Mouse (Mus musculus) embryonic facial prominence, embryonic 13.5 days (tissue): ENCODE data around the gene Tmem259. TPM values are rescaled to one million over a fixed set of nuclear protein-coding genes. Genes with fewer than 3 reads are reported as not detected.

Source experiments
- ATAC-seq: fragments of 200-750 bp; cut with Nextera tagmentation; 2 replicates; pipeline ENCODE4 v1.8.0; 2017; ENCODE audit warnings: low read depth; ENCODE audit not compliant: insufficient number of reproducible peaks, insufficient read depth, low FRiP score, low TSS enrichment
- H3K27ac ChIP-seq: fragments of 300-500 bp; sonication (generic); 2 replicates; pipeline ENCODE4 v1.5.1; 2015; ENCODE audit warnings: moderate library complexity, mild to moderate bottlenecking, inconsistent platforms
- H3K27me3 ChIP-seq: fragments of 300-500 bp; sonication (generic); 2 replicates; pipeline ENCODE4 v1.6.1; 2015; ENCODE audit warnings: mild to moderate bottlenecking, inconsistent platforms
- H3K36me3 ChIP-seq: fragments of 300-500 bp; sonication (generic); 2 replicates; pipeline ENCODE4 v1.6.1; 2015; ENCODE audit warnings: mild to moderate bottlenecking, inconsistent platforms
- H3K4me1 ChIP-seq: fragments of 300-500 bp; sonication (generic); 2 replicates; pipeline ENCODE4 v1.6.1; 2015; ENCODE audit warnings: inconsistent platforms
- H3K4me2 ChIP-seq: fragments of 300-500 bp; sonication (generic); 2 replicates; pipeline ENCODE4 v1.6.1; 2015; ENCODE audit warnings: moderate library complexity, mild to moderate bottlenecking, inconsistent platforms
- H3K4me3 ChIP-seq: fragments of 300-500 bp; sonication (generic); 2 replicates; pipeline ENCODE4 v1.5.1; 2015; ENCODE audit warnings: mild to moderate bottlenecking, inconsistent platforms
- H3K9ac ChIP-seq: fragments of 300-500 bp; sonication (generic); 2 replicates; pipeline ENCODE4 v1.6.1; 2015; ENCODE audit warnings: mild to moderate bottlenecking, inconsistent platforms
- H3K9me3 ChIP-seq: fragments of 300-500 bp; sonication (generic); 2 replicates; pipeline ENCODE4 v1.6.1; 2016; ENCODE audit warnings: inconsistent platforms
- WGBS: fragments of 180-500 bp; shearing (Covaris S2); methylation state at CpG from one replicate; pipeline ENCODE4 v1.1.7; 2015; ENCODE audit warnings: mixed read lengths; 5-methylcytosine and 5-hydroxymethylcytosine counted together
- polyA plus RNA-seq: library from polyadenylated mRNA; unstranded; fragments of >200 nt; fragmentation: Nextera tagmentation; extraction: Ambion mirVana; gene quantifications from 2 replicates; pipeline ENCODE4 v1.2.1, GENCODE M21; 2015

Tmem259 gene
- polyA plus RNA-seq, 1 experiment from 2014 or later = 15.4 TPM

DNA sequence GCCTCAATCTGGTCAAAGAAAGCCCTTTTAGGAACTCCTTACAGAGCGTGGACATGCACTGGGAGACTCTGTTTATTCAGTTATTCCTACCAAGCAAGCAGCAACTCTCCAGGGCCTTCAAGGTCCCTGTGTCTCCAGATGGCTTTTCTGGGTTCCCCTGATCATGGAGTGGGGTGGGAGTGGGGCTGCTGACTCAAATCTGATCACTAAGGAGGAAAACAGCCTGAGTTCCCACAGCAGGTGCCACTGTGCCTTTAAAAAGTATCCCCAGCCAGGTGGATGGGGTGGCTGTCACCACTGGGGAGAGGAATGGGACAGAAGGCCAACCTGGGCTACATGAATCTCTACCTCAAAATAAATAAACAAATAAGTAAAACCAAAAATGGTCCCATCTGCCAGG is 41.1 kb downstream of the Tmem259 start:
- Histone ChIP-seq H3K36me3 (peaks cover 55% of the 10 kb centered on the region), H3K4me3 (no peak overlapping the region), H3K4me1 (peaks cover 53% of the 10 kb centered on the region), H3K4me2 (no peak overlapping the region), H3K9me3 (no peaks in the 10 kb centered on the region), H3K27me3 (no peaks in the 10 kb centered on the region), H3K9ac (no peak overlapping the region), H3K27ac (peak overlapping the region; percentile 33; the same call in 1 of the 2 replicates)
- WGBS = 84% methylated on average over 1 of the region's 1 CpGs
- ATAC-seq = no peak

DNA sequence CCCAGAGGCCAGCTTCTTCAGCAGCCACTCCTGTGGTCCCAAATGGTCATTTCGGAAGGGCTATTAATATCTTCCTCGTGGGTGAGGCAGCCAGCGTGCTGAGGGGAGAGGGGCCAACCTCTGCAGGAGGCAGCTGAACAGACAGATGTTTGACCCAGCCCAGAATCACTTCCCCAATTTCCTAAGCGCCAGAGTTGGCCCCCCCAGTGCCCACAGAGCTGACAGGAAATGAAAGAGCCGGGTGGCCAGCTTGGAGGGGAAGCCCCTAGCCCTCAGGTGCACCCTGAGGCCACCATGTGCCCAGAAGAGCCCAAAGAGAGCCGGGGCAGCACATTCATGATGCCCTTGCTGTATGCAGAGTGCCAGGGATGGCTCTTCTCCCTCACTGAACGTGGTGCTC is 43.4 kb downstream of the Tmem259 start:
- no peaks in the 10 kb centered on the region for H3K27me3 ChIP-seq
- H3K4me2 ChIP-seq = no peak overlapping the region
- peaks cover 47% of the 10 kb centered on the region for H3K36me3 ChIP-seq
- H3K4me3 ChIP-seq = no peak overlapping the region
- H3K9me3 ChIP-seq = no peaks in the 10 kb centered on the region
- no peak overlapping the region for H3K9ac ChIP-seq
- H3K4me1 ChIP-seq = peaks cover 58% of the 10 kb centered on the region
- WGBS = 67% methylated on average over 7 of the region's 7 CpGs
- ATAC-seq = no peak
- H3K27ac ChIP-seq = no peak overlapping the region

DNA sequence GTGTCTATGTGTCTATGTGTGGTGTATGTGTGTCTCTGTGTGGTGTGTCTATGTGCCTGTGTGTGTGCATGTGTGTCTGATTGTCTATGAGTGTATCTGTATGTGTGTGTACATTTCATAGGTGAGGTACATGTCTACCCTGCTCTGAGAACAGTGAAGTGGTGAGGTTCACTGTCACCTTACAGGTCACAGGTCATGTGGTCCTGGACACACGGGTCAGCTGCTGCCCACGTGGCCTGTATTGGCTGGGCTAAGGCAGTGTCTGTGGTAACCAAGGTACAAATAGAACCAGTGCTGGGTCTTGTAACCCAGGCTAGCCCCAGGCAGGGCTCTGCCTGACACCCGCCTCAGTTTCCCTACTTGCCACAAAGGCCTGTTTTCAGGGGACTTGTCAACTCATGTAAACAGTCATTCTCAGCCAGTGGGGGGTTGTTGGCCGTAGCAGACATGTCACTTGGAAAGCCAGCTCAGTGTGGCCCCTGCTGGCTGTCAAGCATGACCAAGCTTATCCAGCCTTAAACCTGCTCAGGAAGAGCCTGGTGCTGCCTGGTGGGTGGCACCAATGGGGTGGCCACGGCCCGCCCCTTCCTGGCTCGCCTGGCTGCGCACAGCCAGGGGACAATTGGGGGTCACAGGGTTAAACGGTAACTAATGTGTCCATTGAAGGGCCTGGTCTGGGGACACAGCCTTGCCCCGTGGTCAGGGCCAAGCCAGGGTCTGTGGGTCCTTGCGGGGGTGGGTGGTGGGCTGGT is 46.2 kb downstream of the Tmem259 start:
- no peaks in the 10 kb centered on the region for H3K9me3 ChIP-seq
- no peak for ATAC-seq
- peaks cover 53% of the 10 kb centered on the region for H3K4me1 ChIP-seq
- peak overlapping the region; percentile 27; the same call in 1 of the 2 replicates for H3K9ac ChIP-seq
- no peaks in the 10 kb centered on the region for H3K27me3 ChIP-seq
- no peak overlapping the region for H3K27ac ChIP-seq
- peaks cover 65% of the 10 kb centered on the region for H3K36me3 ChIP-seq
- no peak overlapping the region for H3K4me2 ChIP-seq
- WGBS = 51% methylated on average over 11 of the region's 11 CpGs
- no peak overlapping the region for H3K4me3 ChIP-seq

DNA sequence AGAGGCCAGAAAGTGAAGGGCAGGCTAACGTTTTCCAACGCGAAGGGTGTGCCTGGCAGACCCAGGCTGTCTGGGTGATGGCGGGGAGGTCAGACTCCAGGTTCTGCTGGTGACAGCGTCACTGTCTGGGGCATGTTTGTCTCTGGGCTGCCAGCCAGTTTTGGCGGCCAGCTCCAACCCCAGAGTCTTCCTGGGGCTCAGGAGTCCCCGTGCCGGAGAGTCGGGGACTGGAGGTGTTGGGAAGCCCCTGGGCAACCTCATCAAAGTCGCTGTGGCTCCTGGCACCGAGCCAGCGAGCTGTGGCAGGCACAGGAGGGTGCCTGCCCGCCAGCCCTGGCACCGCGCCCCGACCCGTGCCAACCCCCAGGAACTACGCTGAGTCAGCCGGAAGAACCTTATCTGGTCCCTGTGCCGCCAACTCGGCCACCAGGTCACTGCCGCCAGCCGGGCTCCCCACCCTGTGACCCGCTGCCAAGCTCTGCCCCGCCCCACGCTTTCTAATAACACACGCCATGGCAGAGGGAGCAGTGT is 47.2 kb downstream of the Tmem259 start:
- ATAC-seq = no peak
- H3K9ac ChIP-seq = 0 out of 2 replicates have a peak overlapping the region, but pooled peaks have one; percentile 27
- peak overlapping the region; percentile 1; the same call in 1 of the 2 replicates for H3K4me2 ChIP-seq
- no peaks in the 10 kb centered on the region for H3K9me3 ChIP-seq
- H3K36me3 ChIP-seq = peaks cover 70% of the 10 kb centered on the region
- peaks cover 61% of the 10 kb centered on the region for H3K4me1 ChIP-seq
- H3K27me3 ChIP-seq = no peaks in the 10 kb centered on the region
- 68% methylated on average over 27 of the region's 27 CpGs for WGBS
- H3K4me3 ChIP-seq = no peak overlapping the region
- peak overlapping the region; percentile 35 for H3K27ac ChIP-seq

DNA sequence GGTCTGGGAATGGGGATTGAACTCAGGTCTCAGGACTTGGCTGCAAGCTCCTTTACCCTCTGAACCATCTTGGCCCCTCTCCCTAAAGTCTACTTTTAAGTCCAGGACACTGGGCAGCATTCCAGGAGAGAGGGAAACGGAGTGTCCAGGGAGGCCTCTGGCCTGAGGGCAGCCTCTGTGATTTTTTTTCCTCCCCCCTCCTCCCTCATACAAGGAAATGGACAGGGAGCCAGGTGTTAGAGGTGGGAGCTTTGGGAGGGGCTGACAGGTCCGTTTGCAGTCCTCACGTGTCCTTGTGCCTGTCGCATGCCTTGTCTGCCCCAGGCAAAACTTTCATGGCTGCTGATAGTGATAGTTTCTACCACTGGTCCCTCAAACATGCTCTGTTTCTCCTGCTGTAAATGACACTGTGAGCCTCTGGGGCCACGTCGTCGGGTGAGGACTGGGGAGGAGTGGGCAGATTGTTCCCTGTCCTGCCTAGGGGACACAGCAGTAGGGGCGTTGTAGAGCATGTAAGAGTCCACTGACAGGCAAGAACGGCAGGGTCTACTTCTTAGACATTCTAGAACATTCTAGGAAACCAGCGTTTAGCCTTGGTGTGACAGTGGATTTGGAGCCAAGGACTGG is 47.7 kb downstream of the Tmem259 start:
- peak overlapping the region; percentile 1; the same call in 1 of the 2 replicates for H3K4me2 ChIP-seq
- no peak for ATAC-seq
- no peaks in the 10 kb centered on the region for H3K9me3 ChIP-seq
- peaks cover 70% of the 10 kb centered on the region for H3K36me3 ChIP-seq
- H3K4me3 ChIP-seq = no peak overlapping the region
- peaks cover 65% of the 10 kb centered on the region for H3K4me1 ChIP-seq
- no peaks in the 10 kb centered on the region for H3K27me3 ChIP-seq
- WGBS = 56% methylated on average over 10 of the region's 10 CpGs
- H3K27ac ChIP-seq = peak overlapping the region; percentile 35
- H3K9ac ChIP-seq = 0 out of 2 replicates have a peak overlapping the region, but pooled peaks have one; percentile 21

DNA sequence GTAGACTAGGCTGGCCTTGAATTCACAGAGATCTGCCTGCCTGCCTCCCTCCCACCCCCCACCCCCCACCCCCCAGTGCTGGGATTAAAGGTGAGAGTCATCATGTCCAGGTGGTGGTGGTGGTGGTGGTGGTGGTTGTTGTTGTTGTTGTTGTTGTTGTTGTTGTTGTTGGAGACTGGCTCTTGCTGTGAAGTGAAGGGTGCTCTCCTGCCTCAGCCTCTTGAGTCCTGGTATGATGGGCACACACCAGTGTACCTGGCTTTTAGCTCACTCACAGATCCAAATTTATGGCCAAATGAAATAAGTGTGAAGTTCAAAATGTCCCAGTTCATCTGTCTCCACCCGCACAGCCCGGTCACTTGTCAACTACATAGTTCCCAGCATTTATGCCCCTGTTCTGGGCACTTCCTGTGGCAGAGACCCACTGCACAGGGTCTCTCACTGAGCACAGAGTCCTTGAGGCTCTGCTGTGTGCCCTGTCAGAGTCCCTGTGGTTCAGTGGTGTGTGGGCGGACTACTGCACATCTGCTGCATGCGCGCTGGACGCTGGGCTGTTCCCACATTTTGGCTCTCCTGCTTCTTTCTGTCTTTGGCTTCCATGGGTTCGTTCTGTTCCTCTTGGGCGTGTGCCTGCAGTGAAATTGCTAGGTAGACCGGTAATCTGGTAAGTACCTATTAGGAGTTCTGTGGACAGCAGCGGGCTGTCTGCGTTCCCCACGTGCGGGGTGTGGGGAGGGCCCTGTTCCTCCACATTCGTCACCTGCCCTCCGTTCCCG is 49.1 kb downstream of the Tmem259 start:
- ATAC-seq = no peak
- Histone ChIP-seq H3K9me3 (no peaks in the 10 kb centered on the region), H3K4me1 (peaks cover 66% of the 10 kb centered on the region), H3K27ac (peak overlapping the region; percentile 49; the same call in 1 of the 2 replicates), H3K9ac (no peak overlapping the region), H3K4me2 (no peak overlapping the region), H3K36me3 (peaks cover 65% of the 10 kb centered on the region), H3K4me3 (no peak overlapping the region), H3K27me3 (no peaks in the 10 kb centered on the region)
- 84% methylated on average over 16 of the region's 16 CpGs for WGBS

DNA sequence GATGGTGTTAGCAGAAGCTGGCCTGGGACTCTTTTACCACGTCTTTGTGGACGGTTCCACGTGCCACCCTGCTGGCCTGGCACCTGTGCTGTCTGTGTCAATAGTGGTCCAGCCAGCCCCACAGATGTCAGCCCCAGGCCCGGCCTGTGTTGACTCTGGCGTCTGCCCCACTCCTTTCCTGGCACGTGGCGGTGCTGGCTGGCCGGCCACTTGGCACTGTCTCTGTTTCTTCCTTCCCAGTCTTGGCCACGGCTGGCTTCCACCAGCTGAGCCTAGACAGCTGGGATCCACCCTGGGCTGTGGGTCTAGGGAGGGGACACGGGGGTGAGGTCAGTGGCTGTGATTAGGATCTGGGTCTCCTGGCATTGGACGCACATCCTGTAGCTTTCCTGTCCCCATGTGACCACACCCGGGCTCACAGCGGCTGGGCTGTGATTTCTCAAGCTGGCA is 49.8 kb downstream of the Tmem259 start:
- H3K4me2 ChIP-seq = no peak overlapping the region
- no peaks in the 10 kb centered on the region for H3K9me3 ChIP-seq
- ATAC-seq = no peak
- peak overlapping the region; percentile 49 for H3K27ac ChIP-seq
- H3K4me3 ChIP-seq = no peak overlapping the region
- H3K9ac ChIP-seq = no peak overlapping the region
- H3K4me1 ChIP-seq = peaks cover 73% of the 10 kb centered on the region
- 65% methylated on average over 13 of the region's 13 CpGs for WGBS
- H3K36me3 ChIP-seq = peaks cover 58% of the 10 kb centered on the region
- no peaks in the 10 kb centered on the region for H3K27me3 ChIP-seq

DNA sequence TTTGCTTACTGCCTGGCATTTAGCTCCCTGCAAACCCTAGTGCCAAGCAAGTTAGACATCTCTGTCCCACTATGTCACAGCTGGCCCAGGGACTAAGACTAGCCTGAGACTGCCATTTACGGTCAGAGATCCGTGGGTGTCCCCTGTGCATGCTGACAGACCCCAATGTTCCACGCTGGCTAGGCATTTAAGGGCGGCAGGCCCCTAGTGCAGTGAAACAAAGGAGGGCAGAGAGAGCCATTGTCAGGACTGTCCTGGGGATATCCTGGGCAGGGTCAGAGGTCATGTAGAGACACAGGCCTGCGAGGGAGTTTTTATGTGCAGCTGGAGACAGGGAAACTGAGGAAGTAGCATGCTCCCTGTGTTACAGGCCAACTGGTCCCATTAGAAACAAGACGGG is 50.3 kb downstream of the Tmem259 start:
- Histone ChIP-seq H3K4me3 (no peak overlapping the region), H3K4me1 (peaks cover 74% of the 10 kb centered on the region), H3K27me3 (no peaks in the 10 kb centered on the region), H3K9me3 (no peaks in the 10 kb centered on the region), H3K27ac (peak overlapping the region; percentile 49), H3K36me3 (peaks cover 58% of the 10 kb centered on the region), H3K4me2 (no peak overlapping the region), H3K9ac (no peak overlapping the region; the same call in 1 of the 2 replicates)
- ATAC-seq = no peak
- WGBS = 59% methylated on average over 6 of the region's 6 CpGs

DNA sequence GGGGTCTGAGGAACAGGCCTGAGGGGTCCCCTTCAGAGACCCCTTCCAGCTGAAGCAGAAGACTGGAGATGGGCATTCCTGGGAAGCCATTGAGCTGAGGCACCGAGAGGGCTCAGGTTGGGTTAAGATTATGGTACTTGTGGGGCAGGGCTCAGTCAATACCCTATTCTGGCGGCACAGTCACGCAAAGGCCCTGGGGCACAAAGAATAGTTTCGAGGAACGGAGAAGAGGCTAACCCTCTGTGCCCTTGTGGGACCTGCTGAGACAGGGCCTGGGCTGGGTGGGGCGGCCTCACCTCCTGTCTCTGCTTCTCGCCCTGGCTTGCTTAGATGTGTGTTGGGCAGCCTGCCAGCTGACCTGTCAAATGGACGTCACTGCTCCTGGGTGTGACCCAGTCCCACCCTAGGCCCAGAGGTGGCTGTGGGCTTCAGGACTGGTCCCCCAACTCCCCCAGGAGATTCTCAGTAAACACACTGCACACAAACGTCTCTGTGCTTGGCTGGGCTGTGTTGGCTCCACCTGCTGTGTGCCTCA is 50.9 kb downstream of the Tmem259 start:
- ATAC-seq = no peak
- Histone ChIP-seq H3K36me3 (peaks cover 58% of the 10 kb centered on the region), H3K4me1 (peaks cover 75% of the 10 kb centered on the region), H3K27me3 (no peaks in the 10 kb centered on the region), H3K4me2 (0 out of 2 replicates have a peak overlapping the region, but pooled peaks have one; percentile 18), H3K27ac (peak overlapping the region; percentile 62; the same call in 1 of the 2 replicates), H3K9me3 (no peaks in the 10 kb centered on the region), H3K4me3 (no peak overlapping the region), H3K9ac (peak overlapping the region; percentile 58; the same call in 1 of the 2 replicates)
- WGBS = 44% methylated on average over 9 of the region's 9 CpGs

DNA sequence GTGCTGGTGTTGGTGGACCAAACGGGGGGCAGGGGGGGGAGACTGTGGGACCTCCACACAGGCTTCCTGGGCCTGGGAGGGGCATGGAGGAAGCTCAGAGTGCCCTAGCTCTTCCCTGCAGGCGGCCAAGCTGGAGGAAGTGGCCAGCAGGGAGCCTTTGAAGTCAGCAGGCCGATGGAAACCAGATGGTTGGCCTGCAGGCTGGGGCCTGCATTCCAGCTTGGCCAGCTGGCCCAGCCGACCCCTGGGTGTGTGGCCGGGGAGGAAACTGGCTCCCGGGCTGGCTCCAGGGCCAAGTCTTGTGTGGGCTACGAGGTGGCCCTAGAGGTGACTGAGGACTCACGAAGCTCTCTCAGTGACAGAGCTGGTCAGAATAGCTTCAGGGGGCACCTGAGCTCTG is 51.4 kb downstream of the Tmem259 start:
- H3K4me2 ChIP-seq = 0 out of 2 replicates have a peak overlapping the region, but pooled peaks have one; percentile 18
- no peaks in the 10 kb centered on the region for H3K9me3 ChIP-seq
- H3K27me3 ChIP-seq = no peaks in the 10 kb centered on the region
- H3K27ac ChIP-seq = peak overlapping the region; percentile 62
- no peak for ATAC-seq
- H3K36me3 ChIP-seq = peaks cover 53% of the 10 kb centered on the region
- H3K9ac ChIP-seq = peak overlapping the region; percentile 58; the same call in 1 of the 2 replicates
- no peak overlapping the region for H3K4me3 ChIP-seq
- peaks cover 70% of the 10 kb centered on the region for H3K4me1 ChIP-seq
- 25% methylated on average over 8 of the region's 8 CpGs for WGBS

DNA sequence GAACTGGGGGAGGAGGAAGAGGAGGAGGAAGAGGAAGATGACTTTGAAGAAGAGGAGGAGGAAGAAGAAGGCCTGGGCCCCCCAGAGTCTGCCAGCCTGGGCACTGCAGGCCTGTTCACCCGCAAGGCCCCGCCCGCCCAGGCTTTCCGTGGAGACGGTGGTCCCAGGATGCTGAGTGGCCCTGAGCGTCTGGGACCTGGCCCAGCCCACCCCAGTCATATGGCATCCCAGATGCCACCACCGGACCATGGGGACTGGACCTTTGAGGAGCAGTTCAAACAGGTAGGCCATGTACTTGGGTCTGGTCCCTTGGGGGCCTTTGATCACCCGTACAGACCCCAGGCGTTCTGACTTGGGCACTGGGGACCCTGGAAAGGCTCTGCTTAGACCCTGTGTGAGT is 52.3 kb downstream of the Tmem259 start:
- H3K36me3 ChIP-seq = peaks cover 46% of the 10 kb centered on the region
- no peak overlapping the region for H3K4me3 ChIP-seq
- no peak for ATAC-seq
- H3K9ac ChIP-seq = peak overlapping the region; percentile 58; the same call in 1 of the 2 replicates
- peaks cover 63% of the 10 kb centered on the region for H3K4me1 ChIP-seq
- 82% methylated on average over 9 of the region's 9 CpGs for WGBS
- no peaks in the 10 kb centered on the region for H3K9me3 ChIP-seq
- no peak overlapping the region for H3K4me2 ChIP-seq
- no peaks in the 10 kb centered on the region for H3K27me3 ChIP-seq
- H3K27ac ChIP-seq = no peak overlapping the region
